Mouse (Mus musculus): ENCODE data around the gene Tas2r113.
"Not testable (repeated sequence)": the region's sequence is repeated elsewhere in the genome, so short reads cannot be mapped to it uniquely, and the experiment has no call there.

The Tas2r113 gene

DNA sequence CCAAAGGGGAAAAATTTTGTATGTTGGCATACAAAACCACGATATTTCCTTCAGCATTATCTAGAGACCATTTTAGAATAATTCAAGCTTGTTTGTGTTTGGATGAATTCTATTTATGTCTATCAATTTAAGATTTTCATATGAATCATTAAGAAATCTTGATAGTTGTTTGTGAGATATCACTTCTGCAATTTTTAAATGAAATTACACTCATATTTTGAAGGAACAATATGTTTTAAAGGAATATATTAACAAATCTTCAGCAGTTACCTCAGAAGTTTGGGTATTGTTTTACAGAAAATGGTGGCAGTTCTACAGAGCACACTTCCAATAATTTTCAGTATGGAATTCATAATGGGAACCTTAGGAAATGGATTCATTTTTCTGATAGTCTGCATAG lies at the start of gene Tas2r113:
Tas2r113 (plus strand) TSS at position 301 of the 400 bp plus-strand sequence.
- no peak for DNase-seq (ENCODE audit: low read depth, low spot score)

DNA sequence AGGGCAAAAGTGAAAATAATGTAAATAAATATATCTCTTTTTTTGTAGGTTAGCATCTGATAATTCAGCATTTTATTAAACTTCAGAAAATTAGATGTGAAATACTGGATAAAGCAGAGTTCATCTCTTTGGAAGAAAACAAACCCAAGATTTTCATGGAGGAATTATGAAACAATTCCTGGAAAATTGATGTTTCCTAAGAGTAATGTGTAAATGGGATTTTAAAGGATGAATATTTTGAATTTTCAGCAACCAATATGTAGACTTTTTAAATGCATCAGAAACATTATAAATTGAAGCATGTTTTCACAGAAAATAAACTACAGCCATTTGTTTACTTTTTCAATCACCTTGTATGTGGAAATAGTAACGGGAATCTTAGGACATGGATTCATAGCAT lies 46.0 kb upstream of the Tas2r113 start, which contains the start of gene Tas2r123:
Tas2r123 (plus strand) TSS at position 301 of the 400 bp plus-strand sequence.
- no peak for DNase-seq (ENCODE audit: low read depth, low spot score)

DNA sequence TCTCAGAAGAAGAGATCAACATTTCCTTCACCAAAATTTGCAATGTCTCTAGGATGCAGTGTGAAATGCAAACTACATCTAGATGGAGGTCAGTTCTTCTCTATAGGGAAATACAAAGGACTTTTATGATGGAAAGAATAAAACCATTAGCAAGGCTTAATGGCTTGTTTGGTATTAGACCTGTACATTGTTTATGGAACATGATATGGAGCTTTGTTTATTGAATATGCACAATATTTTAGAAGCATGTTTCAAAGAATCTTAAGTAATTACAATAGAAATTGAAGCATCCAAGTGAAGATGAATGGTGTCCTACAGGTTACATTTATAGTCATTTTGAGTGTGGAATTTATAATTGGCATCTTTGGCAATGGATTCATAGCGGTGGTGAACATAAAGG lies 37.7 kb upstream of the Tas2r113 start, which contains the start of gene Tas2r116:
Tas2r116 (plus strand) TSS at position 301 of the 400 bp plus-strand sequence.
- DNase-seq (ENCODE audit: low read depth, low spot score): no peak

DNA sequence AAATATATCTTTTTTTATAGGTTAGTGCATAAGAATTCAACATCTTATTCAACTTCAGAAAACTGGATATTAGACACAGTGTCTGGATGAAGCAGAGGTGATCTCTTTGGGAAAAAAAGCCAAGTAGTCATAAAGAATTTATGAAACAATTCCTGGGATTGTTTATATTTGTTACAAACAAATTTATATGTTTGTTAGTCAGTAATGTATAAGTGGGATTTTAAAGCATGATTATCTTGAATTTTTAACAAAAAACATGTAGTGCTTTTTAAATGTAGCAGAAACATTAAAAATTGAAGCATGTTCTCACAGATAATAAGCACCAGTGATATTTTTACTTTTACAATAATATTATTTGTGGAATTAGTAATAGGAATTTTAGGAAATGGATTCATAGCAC lies 25.1 kb upstream of the Tas2r113 start, which contains the start of gene Tas2r110:
Tas2r110 (plus strand) TSS at position 301 of the 400 bp plus-strand sequence.
- DNase-seq (ENCODE audit: low read depth, low spot score): no peak

DNA sequence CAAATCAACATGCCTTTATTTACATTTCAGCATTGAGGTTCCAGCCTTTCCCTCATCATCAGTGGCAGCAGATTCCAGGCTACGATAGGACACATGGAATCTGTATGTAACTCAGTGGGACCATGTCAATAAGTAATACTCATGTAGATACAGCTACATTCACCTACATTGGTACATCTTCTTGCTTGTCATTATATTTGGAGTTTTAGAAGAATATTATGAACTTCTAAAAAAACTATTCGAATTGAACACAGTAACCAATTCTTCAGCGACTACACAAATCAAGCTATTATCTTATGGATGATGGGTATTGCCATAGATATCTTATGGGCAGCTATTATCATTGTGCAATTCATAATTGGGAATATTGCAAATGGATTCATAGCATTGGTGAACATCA lies 16.5 kb downstream of the Tas2r113 start, which contains the start of gene Tas2r125:
Tas2r125 (plus strand) TSS at position 301 of the 400 bp plus-strand sequence.
- DNase-seq (ENCODE audit: low read depth, low spot score): no peak

DNA sequence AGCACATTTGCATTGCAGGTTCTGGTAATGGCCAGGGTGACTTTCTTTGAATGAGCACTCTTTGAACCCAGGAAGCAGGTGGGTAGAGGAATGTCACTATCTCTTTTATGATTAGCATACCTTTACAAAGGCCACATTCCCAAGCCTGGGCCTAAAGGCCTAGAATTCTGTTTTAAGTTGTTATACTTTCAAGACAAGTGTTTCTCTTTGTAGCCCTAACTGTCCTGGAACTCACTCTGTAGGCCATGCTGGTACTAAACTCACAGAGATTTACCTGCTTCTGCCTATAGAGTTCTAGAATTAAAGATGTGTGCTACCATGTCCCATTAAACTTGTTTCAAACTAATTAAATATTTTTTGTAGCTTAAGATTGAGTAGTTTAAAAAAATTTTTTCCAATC lies 48.6 kb downstream of the Tas2r113 start:
- DNase-seq (ENCODE audit: low read depth, low spot score): not testable (repeated sequence)
